ENCODE assay signal across 22 mouse cellular contexts in the genomic region with DNA sequence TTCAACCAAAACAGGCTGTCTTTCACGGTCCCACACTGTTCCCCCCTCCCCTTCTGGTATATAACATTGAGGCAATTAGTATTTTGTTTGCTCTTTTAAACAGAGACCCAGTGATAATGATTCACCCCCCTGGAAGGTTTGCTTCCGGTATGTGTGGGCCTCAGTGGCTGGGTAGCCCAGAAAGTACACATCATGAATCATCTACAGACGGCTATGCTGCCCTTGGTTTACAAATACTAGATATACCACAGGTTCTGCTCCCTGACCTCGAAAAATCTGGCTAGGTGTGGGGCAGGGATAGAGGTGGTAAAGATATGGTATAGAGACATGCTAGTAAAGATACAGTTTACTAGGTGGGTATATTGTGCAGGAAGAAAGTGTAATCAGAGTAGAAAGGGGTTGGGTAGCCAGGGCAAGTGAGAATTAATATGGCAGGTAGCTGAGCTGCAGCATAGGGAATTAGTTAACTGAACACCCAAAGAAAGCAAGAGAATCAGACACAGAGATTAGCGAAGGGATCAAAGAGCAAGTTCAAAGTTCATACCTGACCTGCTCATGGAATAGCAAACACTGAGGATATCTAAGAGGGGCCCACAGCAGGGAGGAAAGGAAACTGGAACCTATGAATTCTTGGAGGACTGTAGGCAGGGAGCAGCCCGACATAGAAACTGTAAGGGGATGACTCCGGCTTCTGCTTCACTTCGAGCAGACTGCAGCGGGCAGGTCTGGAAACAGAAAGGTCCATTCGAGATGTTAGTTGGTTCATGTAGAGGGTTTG. TPM values are rescaled to one million over a fixed set of nuclear protein-coding genes. Genes with fewer than 3 reads are reported as not detected.
A peak's percentile ranks its signal among the peaks of the same experiment; 100 is the strongest.
DNase-seq lines count a peak whose midpoint lies in the region; ATAC-seq and TF ChIP-seq lines count a peak whose summit lies in the region.
"Had no signal": no experiment of that assay in that cellular context is flagged by ENCODE, and none has a peak within 500 bp of the region (broad histone marks: within the 10 kb centered on the region; RNA-seq: fewer than 3 reads in every experiment).

No protein-coding gene starts in this region.

- peak overlapping the region; percentile 33; the same call in 1 of the 2 replicates for H3K4me2 ChIP-seq in intestine, embryonic 15.5 days (replicated peaks)
- no peak overlapping the region for H3K4me2 ChIP-seq in liver, embryonic 16.5 days (ENCODE audit: low read depth, low read length)
- no peak overlapping the region for H3K4me2 ChIP-seq in stomach, postnatal 0 days (replicated peaks; ENCODE audit: low read depth)
- H3K4me2 ChIP-seq: embryonic facial prominence, embryonic 12.5 days; forebrain, embryonic 12.5 days; heart, embryonic 15.5 days; hindbrain, embryonic 14.5 days; limb, embryonic 13.5 days; midbrain, embryonic 15.5 days had no signal

- intact Hi-C loops in heart, postnatal 10 days (cut with DNase I) = loop anchor here (5.0 kb wide), 1 partner anchor 32 kb away; no protein-coding TSS in a partner anchor

- peak; percentile 23 for DNase-seq in heart, adult 11 months
- DNase-seq in heart, postnatal 10 days = no peak
- DNase-seq in stomach, postnatal 0 days (ENCODE audit: low spot score) = peak; percentile 26
- no peak for DNase-seq in spleen, adult 12 weeks (ENCODE audit: low spot score)
- DNase-seq: adrenal gland, postnatal 14 days; cerebellum, adult 2 months; cerebellum, postnatal 25 days; gastrocnemius, adult 2 months; heart, postnatal 4 days; kidney, adult 18-20 months; kidney, postnatal 10 days; layer of hippocampus, postnatal 36 days; thymus, postnatal 25 days had no signal

- no peak overlapping the region for H3K4me3 ChIP-seq in intestine, embryonic 15.5 days (replicated peaks)
- H3K4me3 ChIP-seq in liver, embryonic 16.5 days (ENCODE audit: low read depth, low read length) = no peak overlapping the region
- no peak overlapping the region for H3K4me3 ChIP-seq in stomach, postnatal 0 days (ENCODE audit: low read depth, low read length)
- H3K4me3 ChIP-seq: embryonic facial prominence, embryonic 12.5 days; forebrain, embryonic 12.5 days; gastrocnemius, adult 2 months; heart, embryonic 15.5 days; limb, embryonic 13.5 days; midbrain, embryonic 15.5 days had no signal

- TF ChIP-seq CTCF in stomach, postnatal 0 days (IDR thresholded peaks at IDR 0.05; ENCODE audit: low read depth) = no peak

- peak overlapping the region; percentile 84 for H3K27ac ChIP-seq in intestine, embryonic 15.5 days
- H3K27ac ChIP-seq in liver, embryonic 16.5 days (ENCODE audit: low read length) = 0 out of 2 replicates have a peak overlapping the region, but pooled peaks have one; percentile 6
- H3K27ac ChIP-seq in stomach, postnatal 0 days (replicated peaks) = no peak overlapping the region
- H3K27ac ChIP-seq: embryonic facial prominence, embryonic 12.5 days; forebrain, embryonic 12.5 days; gastrocnemius, adult 2 months; heart, embryonic 15.5 days; hindbrain, embryonic 14.5 days; limb, embryonic 13.5 days; midbrain, embryonic 15.5 days had no signal

- no peak overlapping the region for H3K9ac ChIP-seq in intestine, embryonic 15.5 days
- H3K9ac ChIP-seq in liver, embryonic 16.5 days (ENCODE audit: low read depth, low read length) = no peak overlapping the region
- H3K9ac ChIP-seq in stomach, postnatal 0 days (ENCODE audit: low read length) = no peak overlapping the region
- H3K9ac ChIP-seq: embryonic facial prominence, embryonic 12.5 days; forebrain, embryonic 12.5 days; heart, embryonic 15.5 days; hindbrain, embryonic 14.5 days; limb, embryonic 13.5 days; midbrain, embryonic 15.5 days had no signal

- TF ChIP-seq EP300 in stomach, postnatal 0 days (optimal IDR thresholded peaks at IDR 0.05) = no peak

- no peaks in the 10 kb centered on the region for H3K36me3 ChIP-seq in intestine, embryonic 15.5 days
- no peaks in the 10 kb centered on the region for H3K36me3 ChIP-seq in liver, embryonic 16.5 days (ENCODE audit: control insufficient read depth, insufficient read depth)
- H3K36me3 ChIP-seq in stomach, postnatal 0 days (ENCODE audit: control insufficient read depth, insufficient read depth, low read length) = no peaks in the 10 kb centered on the region
- H3K36me3 ChIP-seq: embryonic facial prominence, embryonic 12.5 days; forebrain, embryonic 12.5 days; heart, embryonic 15.5 days; limb, embryonic 13.5 days; midbrain, embryonic 15.5 days had no signal

- H3K27me3 ChIP-seq in intestine, embryonic 15.5 days (replicated peaks) = no peaks in the 10 kb centered on the region
- no peaks in the 10 kb centered on the region for H3K27me3 ChIP-seq in liver, embryonic 16.5 days (ENCODE audit: control insufficient read depth, insufficient read depth, low read depth, low read length)
- H3K27me3 ChIP-seq in stomach, postnatal 0 days (ENCODE audit: control insufficient read depth, insufficient read depth, low read length) = no peaks in the 10 kb centered on the region
- H3K27me3 ChIP-seq: embryonic facial prominence, embryonic 12.5 days; forebrain, embryonic 12.5 days; heart, embryonic 15.5 days; limb, embryonic 13.5 days; midbrain, embryonic 15.5 days had no signal

- WGBS in intestine, embryonic 15.5 days = 52% methylated on average over 10 of the region's 10 CpGs
- 59% methylated on average over 10 of the region's 10 CpGs for WGBS in liver, embryonic 16.5 days (ENCODE audit: insufficient replicate concordance)
- whole genome bisulfite sequencing in stomach, postnatal 0 days = 51% methylated on average over 10 of the region's 10 CpGs

- H3K4me1 ChIP-seq in intestine, embryonic 15.5 days (replicated peaks) = peaks cover 8% of the 10 kb centered on the region
- H3K4me1 ChIP-seq in liver, embryonic 16.5 days (ENCODE audit: control insufficient read depth, low read depth, low read length) = no peaks in the 10 kb centered on the region
- no peaks in the 10 kb centered on the region for H3K4me1 ChIP-seq in stomach, postnatal 0 days (replicated peaks; ENCODE audit: control insufficient read depth, insufficient read depth)
- H3K4me1 ChIP-seq: embryonic facial prominence, embryonic 12.5 days; forebrain, embryonic 12.5 days; midbrain, embryonic 15.5 days had no signal

- no peaks in the 10 kb centered on the region for H3K9me3 ChIP-seq in intestine, embryonic 15.5 days
- no peaks in the 10 kb centered on the region for H3K9me3 ChIP-seq in liver, embryonic 16.5 days (replicated peaks; ENCODE audit: control insufficient read depth, low read length)
- H3K9me3 ChIP-seq in stomach, postnatal 0 days (ENCODE audit: control insufficient read depth, low read length) = no peaks in the 10 kb centered on the region
- H3K9me3 ChIP-seq: embryonic facial prominence, embryonic 12.5 days; forebrain, embryonic 12.5 days; heart, embryonic 15.5 days; limb, embryonic 13.5 days; midbrain, embryonic 15.5 days had no signal

- ATAC-seq in intestine, embryonic 15.5 days = peak; percentile 86
- peak; percentile 72 for ATAC-seq in liver, embryonic 16.5 days (ENCODE audit: low read depth)
- peak; percentile 76 for ATAC-seq in stomach, postnatal 0 days (ENCODE audit: low FRiP score, low TSS enrichment)
- ATAC-seq in CD4-positive, CD25-positive, alpha-beta regulatory T cell, adult 4 months = no peak
- ATAC-seq: midbrain, embryonic 15.5 days had no signal

RNA-seq across cellular contexts. Expression of gene Rnasel, which starts 21.0 kb away (rescaled TPM):
- total RNA-seq in heart, postnatal 10 days (2021) = 10 to 100 TPM; 12.5 to 15.4 TPM
- 22.9 and 24.5 TPM in 2 replicates for polyA plus RNA-seq in intestine, embryonic 15.5 days (2015; fragmentation: Nextera tagmentation; extraction: Ambion mirVana)
- 28.9 and 29.1 TPM in 2 replicates for polyA plus RNA-seq in liver, embryonic 16.5 days (2015; fragmentation: Nextera tagmentation; extraction: Ambion mirVana)
- polyA plus RNA-seq in stomach, postnatal 0 days (2015; fragmentation: Nextera tagmentation; extraction: Ambion mirVana) = 11.8 TPM in 2 replicates
- 10 to 100 TPM; 53.0 to 58.5 TPM for polyA plus RNA-seq in CD4-positive, CD25-positive, alpha-beta regulatory T cell, adult 4 months (2017; shearing (Covaris generic))

RNA-seq across cellular contexts. Expression of gene Rgs16, which starts 30.0 kb away (rescaled TPM):
- 1 to 10 TPM; 2.4 to 3.5 TPM for total RNA-seq in heart, postnatal 10 days (2021)
- 4.8 and 5.1 TPM in 2 replicates for polyA plus RNA-seq in intestine, embryonic 15.5 days (2015; fragmentation: Nextera tagmentation; extraction: Ambion mirVana)
- 3.1 and 3.7 TPM in 2 replicates for polyA plus RNA-seq in liver, embryonic 16.5 days (2015; fragmentation: Nextera tagmentation; extraction: Ambion mirVana)
- polyA plus RNA-seq in stomach, postnatal 0 days (2015; fragmentation: Nextera tagmentation; extraction: Ambion mirVana) = 2.3 and 2.7 TPM in 2 replicates
- polyA plus RNA-seq in CD4-positive, CD25-positive, alpha-beta regulatory T cell, adult 4 months (2017; shearing (Covaris generic)) = 10 to 100 TPM; 10.9 to 46.2 TPM

Comparison
In these comparisons a context has a peak if more than half of its experiments do, and no peak if none do; other contexts are left out.
1. DNase-seq: peak in heart, adult 11 months (single experiment) and stomach, postnatal 0 days (single experiment); none in heart, postnatal 10 days (0 of 2) and spleen, adult 12 weeks (single experiment).